Mouse (Mus musculus): ENCODE data around the gene Acvr2b.
A peak's percentile ranks its signal among the peaks of the same experiment; 100 is the strongest.
"Not testable (repeated sequence)": the region's sequence is repeated elsewhere in the genome, so short reads cannot be mapped to it uniquely, and the experiment has no call there.

The Acvr2b gene

DNA sequence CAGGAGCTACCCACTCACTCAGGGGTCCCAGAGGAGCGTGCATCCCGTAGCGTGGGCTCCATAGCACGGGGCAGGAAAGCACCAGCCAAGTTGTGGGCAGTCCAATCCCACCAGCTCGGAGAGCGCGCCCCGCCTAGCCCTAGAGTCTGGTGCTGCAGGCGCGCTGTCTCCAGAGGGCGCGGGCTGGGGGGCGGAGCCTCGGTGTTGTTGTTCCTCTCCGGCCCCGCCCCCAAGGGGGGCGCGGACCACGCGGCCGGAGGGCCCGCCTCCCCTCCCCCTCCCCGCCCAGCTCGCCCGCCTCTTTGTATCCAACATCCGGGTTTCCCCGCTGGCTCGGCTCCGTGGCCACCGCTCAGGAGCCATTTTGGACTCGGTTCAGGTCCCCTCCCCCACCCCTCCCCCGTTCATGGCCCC lies at the start of gene Acvr2b:
Gene Acvr2b, plus strand, starts transcription at position 318 of the 414 bp plus-strand sequence.
- DNase-seq: peak; percentile 92 to 97

DNA sequence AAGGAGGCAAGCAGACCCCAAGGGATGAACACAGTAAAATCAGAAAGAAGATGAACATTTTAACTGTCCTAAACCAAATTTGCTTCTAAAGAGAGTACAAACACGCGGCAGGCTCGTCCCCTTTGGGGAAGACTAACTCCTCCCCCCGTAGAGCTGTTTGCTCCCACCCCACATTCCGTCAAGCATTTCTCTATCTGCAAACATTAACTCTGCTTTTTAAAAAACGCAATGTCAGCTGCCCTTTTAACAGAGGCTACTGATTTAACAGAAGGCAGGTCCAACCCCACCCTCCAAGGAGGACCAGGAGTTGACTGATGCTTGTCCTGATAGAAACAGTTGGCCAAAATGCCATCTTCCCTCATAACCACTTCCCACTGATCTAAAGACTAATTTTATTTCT lies 48.0 kb upstream of the Acvr2b start:
- no peak for DNase-seq

DNA sequence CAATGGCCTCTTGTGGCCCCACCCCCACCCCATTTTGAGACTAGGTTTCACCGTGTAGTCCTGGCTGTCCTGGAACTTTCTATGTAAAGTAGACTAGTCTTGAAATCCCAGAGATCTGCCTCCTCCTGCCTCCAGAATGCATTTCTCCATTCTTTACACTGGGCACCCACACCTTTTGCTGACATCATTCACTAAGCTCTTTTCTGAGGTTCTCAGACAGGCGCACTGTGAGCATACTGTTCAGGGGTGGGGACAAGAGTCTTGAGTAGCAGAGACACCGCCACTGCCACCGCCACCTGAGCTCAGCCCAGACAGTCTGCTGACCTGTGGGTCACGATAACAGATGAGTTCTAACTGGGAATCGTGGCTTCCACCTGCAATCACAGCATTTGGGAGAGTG lies 46.0 kb upstream of the Acvr2b start:
- no peak for DNase-seq

DNA sequence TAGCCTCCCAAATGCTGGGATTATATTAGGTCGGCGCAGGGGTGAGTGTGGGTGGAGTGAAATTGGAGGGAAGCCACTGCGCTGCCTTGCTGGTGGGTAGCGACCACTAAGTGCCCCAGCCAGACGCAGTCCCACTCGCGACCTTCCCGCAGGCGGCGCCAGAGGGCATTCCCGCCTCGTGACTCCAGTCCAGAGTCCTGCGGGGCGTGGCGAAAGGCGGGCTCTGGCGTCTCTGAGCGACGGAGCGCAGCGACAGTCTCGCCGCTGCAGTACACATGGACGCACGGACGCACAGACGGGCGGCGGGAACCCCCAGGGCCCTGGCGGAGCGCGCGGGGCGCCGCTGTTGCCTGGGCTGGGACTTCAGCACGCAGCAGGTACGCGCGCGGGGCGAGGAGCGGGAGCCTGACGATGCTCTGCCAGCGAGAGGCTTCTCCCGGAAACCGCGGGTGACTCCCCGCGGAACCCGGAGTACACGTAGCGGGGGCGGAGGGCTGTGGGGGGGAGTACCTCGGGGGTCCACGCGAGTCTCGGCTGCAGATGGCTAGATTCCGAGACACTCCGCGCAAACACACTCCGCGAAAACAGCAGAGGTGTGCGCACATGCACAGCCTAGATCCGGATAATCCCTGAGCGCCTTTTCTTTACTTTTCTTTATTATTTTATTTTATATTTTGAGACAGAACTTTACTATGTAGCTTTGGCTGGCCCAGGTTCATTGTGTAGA lies 44.4 kb upstream of the Acvr2b start, which contains the start of gene Xylb:
Gene Xylb, plus strand, starts transcription at position 51 of the 727 bp plus-strand sequence.
- DNase-seq: peak; percentile 92 to 96

DNA sequence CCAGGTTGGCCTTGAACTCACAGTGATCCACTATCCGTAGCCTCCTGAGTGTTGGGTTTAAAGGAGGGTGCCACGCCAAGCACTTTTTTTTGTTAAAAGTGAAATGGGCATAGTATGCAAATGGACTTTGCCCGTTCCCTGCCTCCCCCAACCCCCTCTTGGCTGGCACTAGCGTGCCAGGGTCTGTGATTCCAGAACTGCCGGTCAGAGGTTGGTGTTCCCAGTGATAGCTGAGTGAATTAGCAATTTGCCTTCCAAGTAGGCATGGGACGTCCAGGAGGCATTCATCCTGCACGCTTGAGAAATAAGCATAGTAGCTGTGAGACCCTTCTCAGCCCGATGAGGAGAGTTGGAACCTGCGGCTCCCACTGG lies 43.9 kb upstream of the Acvr2b start:
- DNase-seq: no peak

DNA sequence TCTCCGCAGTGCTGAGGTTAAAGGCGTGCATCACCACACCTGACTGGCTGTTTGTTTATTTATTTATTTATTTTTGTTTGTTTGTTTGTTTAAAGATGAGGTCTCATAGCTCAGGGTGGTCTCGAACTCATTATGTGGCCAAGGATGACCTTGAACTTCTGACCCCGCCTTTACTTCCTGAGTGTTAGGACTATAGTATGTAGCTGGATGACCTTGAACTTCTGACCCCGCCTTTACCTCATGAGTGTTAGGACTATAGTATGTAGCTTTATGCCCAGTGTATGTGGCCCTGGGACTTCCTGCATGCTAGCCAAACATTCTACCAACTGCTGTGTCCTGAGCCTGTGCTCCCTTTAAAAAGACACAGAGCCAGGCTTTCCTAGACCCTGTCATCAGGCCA lies 40.5 kb upstream of the Acvr2b start:
- no peak for DNase-seq

DNA sequence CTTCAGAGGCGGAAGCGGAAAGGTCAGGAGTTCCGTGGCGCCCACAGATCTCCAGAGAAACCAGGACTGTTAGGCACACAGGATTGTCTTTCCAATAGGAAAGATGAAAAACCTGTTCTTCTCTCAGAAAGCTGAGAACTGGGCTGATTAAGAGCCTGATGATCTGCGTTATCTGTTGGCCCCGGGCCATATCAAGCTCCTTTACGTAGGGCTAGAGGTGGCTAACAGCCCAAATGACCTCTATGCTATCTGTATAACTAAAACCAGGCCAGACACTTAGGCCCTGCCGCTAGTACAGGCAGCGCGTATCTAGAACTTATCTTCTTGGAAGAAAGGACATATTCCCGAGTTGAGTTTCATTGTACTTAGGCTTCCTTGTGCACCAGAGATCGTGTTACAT lies 38.7 kb upstream of the Acvr2b start:
- no peak for DNase-seq

DNA sequence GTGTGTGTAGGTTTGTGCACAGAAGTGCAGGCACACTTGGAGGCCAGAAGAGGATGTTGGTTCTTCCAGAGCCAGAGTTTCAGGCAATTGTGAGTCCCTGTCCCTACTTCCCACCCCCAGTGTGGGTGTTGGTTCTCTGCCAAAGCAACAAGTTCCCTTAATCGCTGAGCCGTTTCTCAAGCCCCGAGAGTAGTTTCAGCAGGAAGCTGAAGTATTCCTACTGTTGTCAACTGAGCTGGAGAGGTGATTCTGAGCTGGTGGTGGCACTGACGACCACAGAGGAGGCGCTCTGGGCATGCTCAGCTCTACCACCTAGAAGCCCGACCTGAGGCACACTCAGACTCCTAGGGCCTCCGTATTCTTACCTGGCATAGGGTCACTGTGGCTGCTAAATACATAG lies 36.6 kb upstream of the Acvr2b start, which contains the start of gene Slc22a14:
Gene Slc22a14, minus strand, starts transcription at position 270 of the 400 bp plus-strand sequence.
- DNase-seq: no peak

DNA sequence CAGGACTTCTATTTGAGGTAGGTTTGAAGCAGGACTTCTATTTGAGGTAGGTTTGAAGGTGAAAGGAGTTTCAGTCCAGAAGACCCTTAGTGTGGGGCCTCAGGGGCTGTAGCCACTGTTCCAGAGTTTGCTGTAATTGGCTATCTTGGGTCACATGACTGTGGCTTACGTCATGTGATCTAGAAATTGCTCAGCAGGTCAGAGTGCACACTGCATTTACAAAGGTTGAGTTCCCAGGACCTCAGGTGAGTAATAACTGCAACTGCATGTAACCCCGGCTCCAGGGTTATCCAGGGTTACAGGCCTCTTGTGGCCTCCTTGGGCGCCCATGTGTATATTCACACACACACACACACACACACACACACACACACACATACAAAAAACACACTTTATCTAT lies 33.6 kb upstream of the Acvr2b start:
- no peak for DNase-seq

DNA sequence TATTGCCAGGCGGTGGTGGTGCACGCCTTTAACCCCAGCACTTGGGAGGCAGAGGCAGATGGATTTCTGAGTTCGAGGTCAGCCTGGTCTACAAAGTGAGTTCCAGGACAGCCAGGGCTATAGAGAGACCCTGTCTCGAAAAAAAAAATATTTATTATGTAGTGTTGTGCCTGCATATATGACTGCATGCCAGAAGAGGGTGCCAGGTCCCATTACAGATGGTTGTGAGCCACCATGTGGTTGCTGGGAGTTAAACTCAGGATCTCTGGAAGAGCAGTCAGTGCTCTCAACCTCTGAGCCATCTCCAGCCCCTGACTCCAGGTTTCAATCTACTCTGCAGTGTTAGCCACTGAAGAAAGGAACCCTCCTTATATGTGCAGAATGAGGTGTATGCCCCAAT lies 31.1 kb upstream of the Acvr2b start:
- not testable (repeated sequence) for DNase-seq

DNA sequence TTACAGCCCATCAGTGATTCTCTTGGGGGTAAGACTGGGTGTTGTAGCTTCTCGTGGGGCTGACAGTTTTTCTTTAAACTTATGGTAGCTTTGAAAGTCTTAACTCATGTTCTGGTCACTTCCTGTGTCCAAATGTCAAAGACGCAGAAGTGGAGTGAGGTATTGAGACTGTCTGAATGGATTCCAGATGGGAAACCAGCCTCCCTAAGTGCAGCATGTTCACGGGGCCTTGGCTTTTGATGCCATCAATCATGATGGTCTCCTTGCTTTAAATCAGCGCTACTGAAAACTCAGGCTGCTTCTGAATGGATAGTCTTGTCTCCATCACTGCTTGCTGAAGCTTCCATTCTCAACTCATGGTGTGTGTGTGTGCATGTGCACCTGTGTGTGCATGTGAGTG lies 30.7 kb upstream of the Acvr2b start:
- no peak for DNase-seq

DNA sequence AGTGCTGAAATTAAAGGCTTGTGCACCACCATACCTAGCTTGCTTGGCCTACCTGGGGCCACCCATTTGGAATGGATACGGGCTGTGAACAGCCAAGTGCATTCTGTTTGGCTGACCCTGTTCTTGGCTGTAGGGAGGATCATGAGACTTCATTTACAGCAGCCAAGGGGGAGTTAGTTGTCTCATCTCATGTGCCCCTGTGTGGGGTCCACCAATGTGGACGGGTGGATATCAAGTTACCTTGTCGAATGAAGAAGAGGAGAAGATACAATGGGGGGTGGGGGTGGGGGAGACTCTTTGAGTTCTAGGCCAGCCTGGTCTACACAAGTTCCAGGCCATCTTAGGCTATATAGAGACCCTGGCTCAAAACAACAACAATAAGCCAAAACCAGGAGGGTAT lies 26.9 kb upstream of the Acvr2b start:
- DNase-seq: no peak

DNA sequence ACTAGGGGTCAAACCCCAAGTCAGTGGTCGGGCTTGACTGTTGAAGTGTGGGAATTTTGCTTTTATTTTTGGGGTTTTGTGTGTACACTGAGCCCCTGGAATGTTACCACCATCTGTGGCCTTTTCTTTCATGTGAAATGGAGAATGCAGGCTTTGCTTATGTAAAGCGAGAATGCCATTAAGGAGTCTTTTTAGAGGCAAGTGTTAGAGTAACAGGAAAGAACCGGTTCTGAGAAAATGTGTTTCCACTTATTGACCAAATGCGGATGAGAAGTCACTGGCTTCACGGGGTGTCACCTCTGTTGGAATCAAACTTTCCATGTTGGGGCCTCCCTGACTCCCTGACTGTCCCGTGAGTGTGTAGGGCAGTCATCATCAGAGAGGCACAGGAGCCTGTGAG lies 26.4 kb upstream of the Acvr2b start:
- DNase-seq: no peak

DNA sequence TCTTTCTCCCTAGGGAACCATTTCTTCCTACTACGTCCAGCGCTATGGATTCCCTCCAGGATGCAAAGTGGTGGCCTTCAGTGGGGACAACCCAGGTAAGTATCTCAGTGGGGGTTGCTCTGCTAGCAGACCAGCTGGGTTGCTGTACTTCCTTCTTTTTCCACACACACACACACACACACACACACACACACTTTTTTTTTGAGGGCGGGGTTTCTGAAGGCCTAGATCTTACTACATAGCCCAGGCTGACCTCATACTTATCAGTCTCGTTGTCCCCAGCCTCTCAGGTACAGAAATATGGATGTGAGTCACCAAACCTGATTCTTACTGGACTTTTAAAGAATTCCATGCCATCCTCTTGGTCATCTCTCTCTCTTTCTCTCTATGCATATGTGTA lies 23.7 kb upstream of the Acvr2b start:
- no peak for DNase-seq

DNA sequence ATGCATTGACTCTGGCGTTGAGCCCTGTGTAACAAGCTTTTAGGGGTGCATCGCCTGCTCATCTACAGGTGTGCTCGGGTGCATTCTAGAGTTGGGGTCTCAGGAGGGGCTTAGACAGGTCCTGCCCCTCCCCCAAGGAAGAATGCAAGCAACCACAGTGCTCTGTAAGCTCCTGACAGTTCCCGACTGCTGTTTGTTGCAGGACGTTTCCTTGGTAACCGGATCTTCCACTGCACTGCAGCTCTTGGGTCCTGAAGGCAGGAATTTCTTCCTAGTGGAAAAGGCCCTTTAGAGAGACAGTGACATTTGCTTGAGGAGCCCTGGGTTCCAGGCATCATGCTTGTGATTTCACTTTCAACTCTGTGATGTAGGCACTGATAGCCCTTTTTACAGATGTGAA lies 19.3 kb upstream of the Acvr2b start:
- DNase-seq: no peak

DNA sequence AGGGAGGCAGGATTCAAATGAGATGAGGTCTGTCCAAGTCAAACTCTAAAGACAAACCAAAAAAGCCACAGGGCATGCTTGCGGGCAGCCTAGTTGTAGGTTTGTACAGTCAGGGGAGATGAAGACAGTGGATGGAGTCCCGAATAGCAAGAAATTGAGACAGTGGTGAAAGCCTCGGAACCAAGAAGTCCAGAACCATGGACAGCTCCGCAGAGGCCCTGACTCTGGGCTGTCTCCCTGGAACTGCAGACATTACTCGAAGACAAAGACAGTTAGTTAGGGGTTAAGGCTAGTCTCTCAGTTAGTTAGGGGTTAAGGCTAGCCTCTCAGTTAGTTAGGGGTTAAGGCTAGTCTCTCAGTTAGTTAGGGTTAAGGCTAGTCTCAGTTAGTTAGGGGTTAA lies 13.0 kb upstream of the Acvr2b start:
- DNase-seq: no peak

DNA sequence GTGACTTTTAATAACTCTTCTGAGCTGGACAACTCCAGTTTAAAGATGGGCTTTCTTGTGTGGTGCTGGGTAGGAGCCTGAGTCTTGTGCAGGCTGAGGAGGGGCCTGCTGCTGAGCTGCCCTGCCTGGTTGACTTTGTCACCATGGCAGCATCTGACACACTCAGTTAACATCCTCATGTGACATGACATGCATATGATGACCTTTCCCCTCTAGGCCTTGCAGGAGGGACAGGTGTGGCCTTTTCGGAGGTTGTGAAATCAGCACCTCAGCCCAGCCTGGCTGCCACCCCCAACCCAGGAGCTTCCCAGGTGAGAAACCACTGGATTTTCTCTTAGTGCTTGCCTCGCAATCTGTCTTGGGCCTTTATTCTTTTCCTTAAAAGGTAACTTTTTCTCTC lies 11.7 kb upstream of the Acvr2b start:
- DNase-seq: no peak

DNA sequence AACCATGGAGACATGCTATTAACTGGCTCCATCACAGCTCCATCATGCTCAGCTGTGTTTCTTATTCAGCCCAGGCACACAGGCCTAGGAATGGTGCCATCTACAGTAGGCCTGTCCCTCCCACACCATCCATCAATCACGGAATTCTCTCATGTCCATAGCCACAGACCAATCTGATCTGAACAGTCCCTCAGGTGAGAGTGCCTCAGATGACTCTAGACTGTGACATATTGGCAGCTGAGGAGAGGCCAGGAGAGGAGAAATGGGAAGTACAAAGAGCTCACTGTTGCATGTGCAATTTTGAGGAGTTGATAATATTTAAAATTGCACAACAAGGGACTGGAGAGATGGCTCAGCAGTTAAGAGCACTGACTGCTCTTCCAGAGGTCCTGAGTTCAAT lies 7.1 kb upstream of the Acvr2b start:
- DNase-seq: no peak

DNA sequence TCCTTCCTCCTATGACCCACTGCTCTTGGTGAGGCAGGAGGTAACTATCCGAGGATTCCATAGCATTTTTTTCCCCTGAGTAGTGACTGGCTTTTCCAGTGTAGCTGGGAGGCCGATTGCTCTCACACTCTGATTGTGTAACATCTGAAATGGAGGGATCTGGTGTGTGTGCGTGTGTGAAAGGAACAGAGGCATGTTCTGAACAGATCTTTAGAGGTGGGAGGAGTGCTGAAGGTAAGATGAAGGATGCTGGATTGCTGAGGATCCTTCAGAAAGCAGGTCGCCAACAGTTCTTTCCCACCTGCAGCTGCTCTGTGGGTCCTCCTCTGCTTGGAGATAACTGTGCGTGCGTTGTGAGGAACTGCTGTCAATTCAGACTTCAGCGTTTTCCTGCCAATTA lies 567 bp upstream of the Acvr2b start:
- peak in 1 of 2 experiments; percentile 23 for DNase-seq

DNA sequence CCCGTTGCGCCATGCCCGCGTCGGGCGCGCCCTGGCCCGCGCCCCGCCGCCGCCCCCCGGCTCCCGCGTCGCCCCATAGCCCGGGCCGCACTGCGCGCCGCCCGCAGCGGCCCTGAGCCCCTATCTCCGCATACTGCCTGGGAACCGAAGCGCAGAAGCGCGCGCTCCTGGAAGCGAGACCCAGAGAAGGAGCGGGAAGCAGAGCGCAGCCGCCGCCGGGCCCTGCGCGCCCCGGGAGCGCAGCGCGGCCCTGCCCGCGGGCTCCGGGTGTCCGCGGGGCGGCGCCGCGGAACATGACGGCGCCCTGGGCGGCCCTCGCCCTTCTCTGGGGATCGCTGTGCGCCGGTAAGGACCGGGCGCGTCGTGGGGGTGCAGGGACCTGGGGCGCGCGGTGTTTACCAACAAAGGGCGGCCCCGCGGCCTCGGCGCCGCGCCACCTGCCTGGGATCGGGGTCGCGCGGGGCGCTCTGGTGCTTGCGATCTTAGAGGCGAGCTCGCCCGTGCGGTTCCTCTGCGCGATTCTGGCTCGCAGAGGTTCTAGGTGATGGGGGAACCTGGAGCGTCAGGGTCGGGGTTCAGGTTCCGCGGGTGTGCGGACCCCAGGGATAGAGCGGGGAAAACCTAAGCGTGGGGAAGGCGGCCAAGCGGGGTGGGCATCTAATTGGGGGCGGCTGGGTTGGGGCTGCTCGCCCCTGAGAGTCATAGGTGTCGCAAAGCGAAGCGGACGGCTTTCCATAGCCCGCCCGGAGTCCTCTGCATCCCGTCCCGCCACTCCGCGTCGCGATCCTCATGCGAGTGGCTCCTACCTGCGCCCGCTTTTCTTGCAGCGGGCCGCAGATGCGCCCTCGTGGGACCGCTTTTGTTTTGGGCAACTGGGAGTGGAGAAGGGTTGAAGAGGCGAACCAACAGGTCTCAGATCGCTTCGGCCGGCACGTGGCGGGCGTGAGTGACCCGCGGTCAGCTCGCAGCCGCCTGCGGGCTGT lies 626 bp downstream of the Acvr2b start:
- peak; percentile 66 to 74 for DNase-seq

DNA sequence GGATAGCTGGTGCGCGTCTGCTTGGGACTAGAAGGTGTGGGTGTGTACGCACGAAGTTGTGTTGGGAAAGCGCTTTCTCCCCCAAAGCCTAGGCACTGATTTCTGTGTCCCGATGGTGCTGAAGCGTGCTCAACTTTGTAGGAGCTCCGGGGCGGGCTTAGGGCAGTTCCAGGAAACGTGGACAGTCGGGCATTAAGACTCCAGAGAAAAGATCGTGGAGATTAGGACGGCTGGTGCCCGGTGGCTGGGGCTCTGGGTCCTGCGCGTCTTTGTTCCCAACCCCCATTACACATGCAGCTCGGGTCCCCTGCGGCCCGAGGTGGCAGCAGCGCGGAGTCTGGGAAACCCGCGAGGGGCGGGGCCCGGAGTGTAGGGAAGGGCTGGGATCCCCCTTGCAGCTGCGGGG lies 1.3 kb downstream of the Acvr2b start:
- peak in 1 of 2 experiments; percentile 56 for DNase-seq

DNA sequence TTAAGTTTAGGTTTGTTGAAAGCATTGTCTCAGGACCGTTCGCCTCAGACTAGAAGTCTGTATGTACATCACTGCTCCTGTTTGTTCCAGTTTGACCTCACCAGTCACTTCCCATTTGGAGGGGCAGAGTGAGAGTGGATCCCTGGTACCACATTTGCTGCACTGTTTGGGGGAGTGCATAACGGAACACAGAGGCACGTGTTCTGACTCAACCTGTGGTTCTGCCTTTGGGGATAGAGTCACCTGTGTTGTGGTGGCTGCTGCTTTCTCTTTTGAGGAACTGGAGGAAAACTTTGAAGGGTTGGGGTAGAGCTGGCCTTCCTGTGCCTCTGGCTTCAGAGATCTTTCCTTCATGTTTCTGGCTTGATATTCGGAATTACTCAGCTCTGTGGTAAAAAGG lies 2.2 kb downstream of the Acvr2b start:
- no peak for DNase-seq

DNA sequence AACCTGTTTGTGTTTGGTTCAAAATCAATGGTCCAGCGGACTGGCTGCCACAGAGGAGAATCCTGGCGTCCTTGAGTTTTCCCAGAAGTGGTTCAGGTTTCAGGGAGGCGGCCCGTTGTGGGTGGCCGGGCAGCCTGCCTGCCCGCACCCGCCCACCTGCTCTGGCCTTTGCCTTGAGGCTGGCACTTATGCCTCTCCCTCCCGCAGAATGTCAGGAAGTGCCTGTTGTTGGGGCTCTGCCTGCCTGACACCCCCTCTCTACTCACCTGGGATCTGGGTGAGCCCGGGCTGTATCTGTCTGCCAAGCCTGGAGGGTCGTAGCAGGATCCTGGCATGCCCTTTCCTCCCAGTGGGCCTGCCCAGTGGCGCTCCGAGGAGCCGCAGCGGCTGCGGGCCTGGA lies 6.0 kb downstream of the Acvr2b start:
- peak in 1 of 2 experiments; percentile 35 for DNase-seq

Data from cerebellum, postnatal 25 days (tissue).